Mouse (Mus musculus) midbrain, embryonic 13.5 days (tissue): ENCODE measurements around the gene Gm20911. TPM values are rescaled to one million over a fixed set of nuclear protein-coding genes. Genes with fewer than 3 reads are reported as not detected.
"Not testable (repeated sequence)": the region's sequence is repeated elsewhere in the genome, so short reads cannot be mapped to it uniquely, and the experiment has no call there.

Experiments
- ATAC-seq: fragments of 200-750 bp; cut with Nextera tagmentation; 2 replicates; pipeline ENCODE4 v1.8.0; 2017; ENCODE audit warnings: mild to moderate bottlenecking, moderate TSS enrichment, moderate library complexity
- H3K27ac ChIP-seq: fragments of 300-500 bp; sonication (generic); 2 replicates; pipeline ENCODE4 v1.5.1; 2015; ENCODE audit warnings: inconsistent platforms, mild to moderate bottlenecking, moderate library complexity
- H3K27me3 ChIP-seq: fragments of 300-500 bp; sonication (generic); 2 replicates; pipeline ENCODE4 v1.6.1; 2015; ENCODE audit warnings: mild to moderate bottlenecking, inconsistent platforms
- H3K36me3 ChIP-seq: fragments of 300-500 bp; sonication (generic); 2 replicates; pipeline ENCODE4 v1.6.1; 2015; ENCODE audit warnings: mild to moderate bottlenecking, inconsistent platforms
- H3K4me1 ChIP-seq: fragments of 300-500 bp; sonication (generic); replicated peaks from 2 replicates; pipeline ENCODE4 v1.6.1; 2015; ENCODE audit warnings: inconsistent platforms
- H3K4me2 ChIP-seq: fragments of 300-500 bp; sonication (generic); replicated peaks from 2 replicates; pipeline ENCODE4 v1.6.1; 2015; ENCODE audit warnings: moderate library complexity, mild to moderate bottlenecking, inconsistent platforms
- H3K4me3 ChIP-seq: fragments of 300-500 bp; sonication (generic); replicated peaks from 2 replicates; pipeline ENCODE4 v1.5.1; 2015; ENCODE audit warnings: mild to moderate bottlenecking, inconsistent platforms
- H3K9ac ChIP-seq: fragments of 300-500 bp; sonication (generic); replicated peaks from 2 replicates; pipeline ENCODE4 v1.6.1; 2015; ENCODE audit warnings: mild to moderate bottlenecking, inconsistent platforms
- H3K9me3 ChIP-seq: fragments of 300-500 bp; sonication (generic); 2 replicates; pipeline ENCODE4 v1.6.1; 2016; ENCODE audit warnings: mild to moderate bottlenecking, inconsistent platforms
- WGBS: fragments of 180-500 bp; shearing (Covaris S2); methylation state at CpG from one replicate; pipeline ENCODE4 v1.1.7; 2015; 5-methylcytosine and 5-hydroxymethylcytosine counted together
- polyA plus RNA-seq: library from polyadenylated mRNA; unstranded; fragments of >200 nt; fragmentation: Nextera tagmentation; extraction: Ambion mirVana; gene quantifications from 2 replicates; pipeline ENCODE4 v1.2.1, GENCODE M21; 2015

The Gm20911 gene
- polyA plus RNA-seq: not detected in 2 replicates

DNA sequence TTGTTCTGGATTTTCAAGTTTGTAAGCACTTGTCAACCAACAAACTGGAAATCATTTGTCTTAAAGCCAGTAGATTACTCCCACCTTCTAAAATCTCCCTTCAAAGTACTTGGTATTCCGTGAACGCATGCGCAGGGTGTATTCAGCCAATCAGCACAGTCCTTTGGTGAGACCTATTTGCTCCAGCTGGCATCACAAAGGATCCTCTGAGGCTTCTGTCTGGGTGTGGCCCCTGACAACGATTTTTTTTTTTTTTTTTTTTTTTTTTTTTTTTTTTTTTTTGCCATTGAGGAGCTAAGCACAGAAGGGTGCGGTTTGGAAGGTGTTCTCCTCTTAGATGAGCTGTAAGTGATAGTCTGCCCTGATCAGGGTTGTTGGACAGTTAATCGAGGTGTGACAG, at the start of gene Gm20911:
Gene Gm20911 (plus strand): TSS at position 301 of the 400 bp plus-strand sequence.
- not testable (repeated sequence) for H3K4me1 ChIP-seq, H3K4me2 ChIP-seq, H3K36me3 ChIP-seq, H3K27ac ChIP-seq, H3K9me3 ChIP-seq, H3K4me3 ChIP-seq, ATAC-seq, H3K27me3 ChIP-seq, H3K9ac ChIP-seq
- WGBS: no CpG with 5 or more reads among the region's 6 CpGs
